Mouse (Mus musculus) neutrophil, adult 59 days (primary cell): ENCODE results near the gene Nfe2l2. TPM values are rescaled to one million over a fixed set of nuclear protein-coding genes. Genes with fewer than 3 reads are reported as not detected.

ENCODE experiments used
- total RNA-seq, 2 experiments: library from RNA; stranded (reverse); gene quantifications; 1 replicate in 1 of 2; 2 replicates in 1 of 2; pipeline ENCODE4 v1.2.4; 2023

Gene Nfe2l2
- 100 to 1,000 TPM; 142 to 146 TPM for total RNA-seq

DNA sequence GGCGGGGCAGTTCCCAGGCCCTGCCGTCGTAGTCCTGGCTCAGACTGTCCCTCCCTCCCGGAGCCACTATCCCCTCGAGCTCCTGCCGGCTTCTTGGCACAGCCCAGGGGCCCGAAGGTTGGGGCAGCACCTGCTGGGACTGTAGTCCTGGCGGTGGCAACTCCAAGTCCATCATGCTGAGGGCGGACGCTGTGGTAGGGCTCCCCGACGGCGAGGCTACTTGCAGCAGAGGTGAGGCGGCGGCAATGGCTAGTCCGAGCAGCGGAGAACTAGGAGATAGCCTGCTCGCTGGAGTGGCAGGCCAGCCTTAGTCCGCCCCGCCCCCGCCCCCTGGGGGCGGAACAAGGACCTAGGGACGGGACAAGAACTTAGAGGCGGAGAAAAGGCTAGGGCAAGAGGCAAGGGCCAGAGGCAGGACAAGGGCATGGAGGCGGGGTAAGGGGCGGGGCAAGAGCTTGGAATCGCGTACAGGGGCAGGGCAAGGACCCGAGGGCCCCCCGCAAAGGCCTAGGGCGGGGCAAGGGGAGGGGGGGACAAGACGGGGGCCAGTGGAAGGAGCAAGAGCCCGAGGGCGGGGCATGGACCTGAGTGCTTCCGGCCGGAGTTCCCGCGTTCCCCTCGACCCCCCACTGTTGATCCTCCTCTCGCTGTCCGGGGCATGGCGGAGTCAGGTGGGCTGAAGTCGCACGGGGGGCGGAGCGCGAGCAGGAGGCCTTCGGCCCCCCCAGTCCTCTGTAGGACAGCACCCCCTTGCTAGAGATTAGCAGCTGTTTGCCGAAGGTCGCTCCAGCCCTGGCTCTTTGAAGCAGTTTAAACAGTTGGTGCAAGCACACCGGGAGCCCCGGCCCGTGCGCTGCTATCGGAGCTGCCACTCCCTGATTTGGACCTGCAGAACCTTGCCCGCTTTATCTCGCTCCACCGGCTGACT lies at the start of gene Nfe2l2:
Gene Nfe2l2, minus strand, starts transcription at position 408 of the 928 bp plus-strand sequence.

DNA sequence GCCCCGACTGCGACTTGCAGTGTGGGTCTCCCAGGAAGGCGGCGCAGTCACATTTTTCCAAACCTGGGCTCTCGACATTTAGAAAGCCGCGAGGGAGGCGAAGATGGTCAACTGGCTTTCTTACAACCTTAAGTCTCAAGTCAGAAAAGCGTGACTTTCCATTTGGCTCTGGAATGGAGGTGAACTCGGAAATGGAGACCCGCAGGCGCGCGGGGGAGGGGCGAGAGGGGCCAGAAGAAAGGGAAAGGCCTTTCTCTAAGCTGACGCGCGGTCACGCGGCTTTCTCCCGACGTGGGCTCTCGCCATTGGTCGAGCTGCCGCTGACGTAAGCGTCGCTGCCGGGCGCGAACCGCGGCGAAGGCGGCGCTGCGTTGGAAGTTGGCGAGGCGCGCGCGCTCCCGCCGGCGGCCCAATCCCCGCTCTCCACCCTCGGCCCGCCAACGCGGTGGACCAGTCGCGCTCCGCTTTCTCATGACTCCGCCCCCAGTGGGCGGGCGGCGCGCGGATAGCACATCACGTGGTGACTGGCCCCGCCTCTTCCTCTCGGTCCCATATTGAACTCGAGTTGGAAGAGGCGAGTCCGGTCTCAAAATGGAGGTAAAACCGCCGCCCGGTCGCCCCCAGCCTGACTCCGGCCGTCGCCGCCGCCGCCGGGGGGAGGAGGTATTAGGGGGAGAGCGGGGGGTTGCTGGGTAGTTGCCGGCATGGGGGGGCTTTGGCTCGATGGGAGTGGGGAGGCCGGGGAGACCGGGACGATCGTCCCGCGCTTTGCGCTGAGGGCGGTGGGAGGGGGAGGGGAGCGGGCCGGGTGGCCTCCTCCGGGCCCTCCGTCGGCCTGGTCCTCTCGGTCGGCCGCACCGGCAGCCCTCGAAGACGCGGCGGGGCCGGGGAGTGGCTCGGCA lies 45.5 kb downstream of the Nfe2l2 start, which contains the start of gene Hnrnpa3:
Gene Hnrnpa3, plus strand, starts transcription at position 535 of the 902 bp plus-strand sequence.

Other genes with a start within 250 kb of the Nfe2l2 start
- gene Hnrnpa3, start 45.4 kb downstream of the Nfe2l2 start, total RNA-seq = 100 to 1,000 TPM; 345 to 407 TPM
- 100 to 1,000 TPM in 1 of 2 experiments, 10 to 100 TPM in 1; 90.8 to 107 TPM for gene Agps, start 127.5 kb upstream of the Nfe2l2 start, total RNA-seq
- 1 to 10 TPM; 2.1 to 2.6 TPM for gene Ttc30b, start 233.9 kb upstream of the Nfe2l2 start, total RNA-seq